Mouse (Mus musculus) liver, adult 2 months (tissue): Measurements from ENCODE around the gene Slc23a4. TPM values are rescaled to one million over a fixed set of nuclear protein-coding genes. Genes with fewer than 3 reads are reported as not detected.
A peak's percentile ranks its signal among the peaks of the same experiment; 100 is the strongest.

Experiments used
- DNase-seq: peaks from one replicate; pipeline ENCODE4 v3.0.0-alpha.2; 2011; ENCODE audit warnings: low read depth, low spot score; ENCODE audit errors: extremely low read depth
- H3K27ac ChIP-seq: fragments of 200-500 bp; replicated peaks from 2 replicates; pipeline ENCODE4 v1.5.1; 2012; ENCODE audit warnings: low read depth, mild to moderate bottlenecking, control low read depth, inconsistent platforms, low read length; ENCODE audit not compliant: insufficient read depth
- H3K27me3 ChIP-seq: fragments of 200-500 bp; 2 replicates; pipeline ENCODE4 v1.6.1; 2012; ENCODE audit warnings: mild to moderate bottlenecking, moderate library complexity, low read length, inconsistent platforms; ENCODE audit not compliant: control insufficient read depth, insufficient read depth
- H3K36me3 ChIP-seq: fragments of 200-500 bp; 2 replicates; pipeline ENCODE4 v1.6.1; 2012; ENCODE audit warnings: low read length, inconsistent platforms; ENCODE audit not compliant: control insufficient read depth, insufficient read depth
- H3K4me1 ChIP-seq: fragments of 200-500 bp; 2 replicates; pipeline ENCODE4 v1.6.1; 2011; ENCODE audit warnings: low read length; ENCODE audit not compliant: control insufficient read depth, insufficient read depth
- H3K4me3 ChIP-seq: fragments of 200-500 bp; 2 replicates; pipeline ENCODE4 v1.5.1; 2011; ENCODE audit warnings: low read depth, mild to moderate bottlenecking, control low read depth, low read length, moderate library complexity; ENCODE audit not compliant: insufficient read depth
- H3K79me2 ChIP-seq: fragments of 200-500 bp; 2 replicates; pipeline ENCODE4 v1.6.1; 2012; ENCODE audit warnings: inconsistent platforms, mild to moderate bottlenecking, low read length, moderate library complexity; ENCODE audit not compliant: control insufficient read depth, insufficient read depth
- H3K9ac ChIP-seq: fragments of 200-500 bp; 2 replicates; pipeline ENCODE4 v1.6.1; 2012; ENCODE audit warnings: low read depth, mild to moderate bottlenecking, control low read depth, inconsistent platforms, low read length
- CTCF ChIP-seq: fragments of 200-500 bp; IDR thresholded peaks from 2 replicates; pipeline ENCODE4 v1.5.1; 2011; ENCODE audit warnings: low read depth, low read length, control low read depth
- POLR2A ChIP-seq: fragments of 200-500 bp; IDR thresholded peaks from 2 replicates; pipeline ENCODE4 v1.6.1; 2011; ENCODE audit warnings: low read length, control low read depth; ENCODE audit not compliant: insufficient read depth; ENCODE audit errors: extremely low read depth
- WGBS: fragments of 180-500 bp; shearing (Covaris S2); methylation state at CpG from one replicate; pipeline ENCODE4 v1.1.7; 2018; 5-methylcytosine and 5-hydroxymethylcytosine counted together
- polyA plus RNA-seq: library from polyadenylated mRNA; depleted of rRNA; stranded (reverse); fragments of >200 nt; gene quantifications from 2 replicates; pipeline ENCODE4 v1.2.3, GENCODE M21; 2012
- total RNA-seq: library from RNA; depleted of rRNA; stranded (reverse); fragments of >200 nt; gene quantifications from 2 replicates; pipeline ENCODE4 v1.2.3, GENCODE M21; 2014

The Slc23a4 gene
- total and polyA plus RNA-seq, 2 experiments = 0.22 TPM; not detected in 1

- no peak overlapping the region for H3K4me3 ChIP-seq
- peak; percentile 49 for DNase-seq
- TF ChIP-seq POLR2A (no peak), CTCF (peak; percentile 81)
- H3K27me3 ChIP-seq = no peaks in the 10 kb centered on the region
- no peak overlapping the region for H3K27ac ChIP-seq
- 44% methylated on average over 18 of the region's 18 CpGs for WGBS
- 0 out of 2 replicates have a peak, but pooled peaks cover 2% of the 10 kb centered on the region for H3K4me1 ChIP-seq
- no peaks in the 10 kb centered on the region for H3K36me3 ChIP-seq
- no peaks in the 10 kb centered on the region for H3K79me2 ChIP-seq
- no peak overlapping the region for H3K9ac ChIP-seq
Measured at GRCm38 (mm10) chr6:34954926-34955861, 33.0 kb downstream of the Slc23a4 start.

- H3K9ac ChIP-seq = no peak overlapping the region
- H3K36me3 ChIP-seq = no peaks in the 10 kb centered on the region
- no peak for TF ChIP-seq POLR2A
- TF ChIP-seq CTCF = no peak
- H3K27ac ChIP-seq = no peak overlapping the region
- DNase-seq = no peak
- 60% methylated on average over 7 of the region's 7 CpGs for WGBS
- no peaks in the 10 kb centered on the region for H3K79me2 ChIP-seq
- H3K4me1 ChIP-seq = no peaks in the 10 kb centered on the region
- no peaks in the 10 kb centered on the region; the same call in 1 of the 2 replicates for H3K27me3 ChIP-seq
- no peak overlapping the region for H3K4me3 ChIP-seq
Measured at GRCm38 (mm10) chr6:34951956-34952667, 36.1 kb downstream of the Slc23a4 start.

- no peak overlapping the region for H3K4me3 ChIP-seq
- DNase-seq = no peak
- no peak overlapping the region for H3K9ac ChIP-seq
- H3K4me1 ChIP-seq = no peaks in the 10 kb centered on the region
- H3K27ac ChIP-seq = no peak overlapping the region
- no peaks in the 10 kb centered on the region; the same call in 1 of the 2 replicates for H3K27me3 ChIP-seq
- TF ChIP-seq POLR2A (no peak), CTCF (no peak)
- no peaks in the 10 kb centered on the region for H3K79me2 ChIP-seq
- H3K36me3 ChIP-seq = no peaks in the 10 kb centered on the region
- WGBS = 85% methylated on average over 7 of the region's 7 CpGs
Measured at GRCm38 (mm10) chr6:34951518-34951917, 36.7 kb downstream of the Slc23a4 start.

GRCm38 (mm10) chr6:34948461-34948860 lies 39.7 kb downstream of the Slc23a4 start:
- TF ChIP-seq CTCF (no peak), POLR2A (no peak)

GRCm38 (mm10) chr6:34946486-34947079 lies 41.6 kb downstream of the Slc23a4 start:
- no peak for DNase-seq

More at GRCm38 (mm10) chr6:34948461-34948860, 39.7 kb downstream of the Slc23a4 start:
- no peak overlapping the region for H3K27ac ChIP-seq
- DNase-seq = no peak
- H3K4me3 ChIP-seq = no peak overlapping the region
- no peaks in the 10 kb centered on the region for H3K36me3 ChIP-seq
- no peaks in the 10 kb centered on the region for H3K4me1 ChIP-seq
- H3K9ac ChIP-seq = no peak overlapping the region
- no peaks in the 10 kb centered on the region; the same call in 1 of the 2 replicates for H3K27me3 ChIP-seq
- 38% methylated on average over 11 of the region's 11 CpGs for WGBS
- no peaks in the 10 kb centered on the region for H3K79me2 ChIP-seq

More at GRCm38 (mm10) chr6:34946486-34947079, 41.6 kb downstream of the Slc23a4 start:
- TF ChIP-seq CTCF = no peak
- TF ChIP-seq POLR2A = no peak
- Histone ChIP-seq H3K27me3 (no peaks in the 10 kb centered on the region; the same call in 1 of the 2 replicates), H3K27ac (no peak overlapping the region), H3K79me2 (no peaks in the 10 kb centered on the region), H3K4me1 (no peaks in the 10 kb centered on the region), H3K36me3 (no peaks in the 10 kb centered on the region), H3K9ac (no peak overlapping the region), H3K4me3 (no peak overlapping the region)
- WGBS = 90% methylated on average over 1 of the region's 1 CpGs
